Mouse (Mus musculus) retina, adult 2 months (tissue): ENCODE results near the gene Cdhr5.
"Not testable (repeated sequence)": the region's sequence is repeated elsewhere in the genome, so short reads cannot be mapped to it uniquely, and the experiment has no call there.

ENCODE experiments used
- DNase-seq: peaks from one replicate; pipeline ENCODE4 v3.0.0-alpha.2; 2012; ENCODE audit warnings: low read depth, low spot score

Cdhr5 gene

GRCm38 (mm10) chr7:141277701-141278678 is 1.4 kb upstream of the Cdhr5 start:
- no peak for DNase-seq

GRCm38 (mm10) chr7:141275356-141275755 is 1.2 kb downstream of the Cdhr5 start:
- no peak for DNase-seq

- no peak for DNase-seq
Measured at GRCm38 (mm10) chr7:141270631-141271030, 6.0 kb downstream of the Cdhr5 start.

GRCm38 (mm10) chr7:141269273-141269545 is 7.4 kb downstream of the Cdhr5 start:
- DNase-seq = no peak

- no peak for DNase-seq
Measured at GRCm38 (mm10) chr7:141268466-141269272, 7.9 kb downstream of the Cdhr5 start.

GRCm38 (mm10) chr7:141265739-141266561 is 10.6 kb downstream of the Cdhr5 start, which contains the start of gene Irf7:
Gene Irf7, minus strand, starts transcription at chr7:141266481.
- DNase-seq = peak; percentile 53

GRCm38 (mm10) chr7:141265411-141265738 is 11.2 kb downstream of the Cdhr5 start:
- DNase-seq = no peak

GRCm38 (mm10) chr7:141264761-141265410 is 11.7 kb downstream of the Cdhr5 start:
- DNase-seq = no peak

- no peak for DNase-seq
Measured at GRCm38 (mm10) chr7:141264041-141264700, 12.4 kb downstream of the Cdhr5 start.

GRCm38 (mm10) chr7:141263640-141264039 is 12.9 kb downstream of the Cdhr5 start:
- no peak for DNase-seq

GRCm38 (mm10) chr7:141261480-141261879 is 15.1 kb downstream of the Cdhr5 start:
- no peak for DNase-seq

- no peak for DNase-seq
Measured at GRCm38 (mm10) chr7:141256159-141256558, 20.4 kb downstream of the Cdhr5 start.

- not testable (repeated sequence) for DNase-seq
Measured at GRCm38 (mm10) chr7:141250486-141250885, 26.1 kb downstream of the Cdhr5 start.

- no peak for DNase-seq
Measured at GRCm38 (mm10) chr7:141231551-141231950, 45.0 kb downstream of the Cdhr5 start.

GRCm38 (mm10) chr7:141231111-141231510 is 45.5 kb downstream of the Cdhr5 start:
- no peak for DNase-seq

GRCm38 (mm10) chr7:141230570-141230969 is 46.0 kb downstream of the Cdhr5 start:
- no peak for DNase-seq

- DNase-seq = no peak
Measured at GRCm38 (mm10) chr7:141229702-141230101, 46.9 kb downstream of the Cdhr5 start.

- DNase-seq = peak; percentile 90
Measured at GRCm38 (mm10) chr7:141228279-141229067, 48.1 kb downstream of the Cdhr5 start, which contains the start of gene Phrf1. Gene Phrf1, plus strand, starts transcription at chr7:141228784.

GRCm38 (mm10) chr7:141227796-141228195 is 48.8 kb downstream of the Cdhr5 start:
- DNase-seq = no peak

GRCm38 (mm10) chr7:141226535-141226934 is 50.1 kb downstream of the Cdhr5 start:
- no peak for DNase-seq
